Mouse (Mus musculus) layer of hippocampus, adult 11-12 months (tissue): Measurements from ENCODE around the gene Catsperd.
A peak's percentile ranks its signal among the peaks of the same experiment; 100 is the strongest.

Experiments used
- DNase-seq: peaks from one replicate; pipeline ENCODE4 v3.0.0; 2022; ENCODE audit warnings: low spot score

Gene Catsperd

DNA sequence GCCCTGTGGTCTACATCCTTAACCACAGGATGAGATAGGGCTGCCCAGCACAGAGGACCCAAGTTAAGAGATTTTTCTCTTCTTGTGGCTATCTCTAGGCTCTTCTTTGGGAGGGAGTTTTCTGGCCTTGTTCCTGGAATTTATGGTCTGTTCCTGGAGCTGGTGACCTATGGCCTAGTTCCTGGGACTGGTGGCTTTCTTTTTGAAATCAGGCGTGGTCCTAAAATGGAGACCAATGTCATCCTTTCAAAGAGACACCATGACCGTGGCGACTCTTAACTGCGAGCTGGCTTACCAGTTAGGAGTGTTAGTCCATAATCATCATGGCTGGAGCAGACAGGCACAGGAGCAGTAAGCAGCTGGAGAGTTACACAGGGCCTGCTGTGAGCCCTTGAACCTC, 38.4 kb downstream of the Catsperd start:
- DNase-seq: no peak

GRCm38 (mm10) chr17:56667591-56667990, 39.6 kb downstream of the Catsperd start:
- DNase-seq: no peak

DNA sequence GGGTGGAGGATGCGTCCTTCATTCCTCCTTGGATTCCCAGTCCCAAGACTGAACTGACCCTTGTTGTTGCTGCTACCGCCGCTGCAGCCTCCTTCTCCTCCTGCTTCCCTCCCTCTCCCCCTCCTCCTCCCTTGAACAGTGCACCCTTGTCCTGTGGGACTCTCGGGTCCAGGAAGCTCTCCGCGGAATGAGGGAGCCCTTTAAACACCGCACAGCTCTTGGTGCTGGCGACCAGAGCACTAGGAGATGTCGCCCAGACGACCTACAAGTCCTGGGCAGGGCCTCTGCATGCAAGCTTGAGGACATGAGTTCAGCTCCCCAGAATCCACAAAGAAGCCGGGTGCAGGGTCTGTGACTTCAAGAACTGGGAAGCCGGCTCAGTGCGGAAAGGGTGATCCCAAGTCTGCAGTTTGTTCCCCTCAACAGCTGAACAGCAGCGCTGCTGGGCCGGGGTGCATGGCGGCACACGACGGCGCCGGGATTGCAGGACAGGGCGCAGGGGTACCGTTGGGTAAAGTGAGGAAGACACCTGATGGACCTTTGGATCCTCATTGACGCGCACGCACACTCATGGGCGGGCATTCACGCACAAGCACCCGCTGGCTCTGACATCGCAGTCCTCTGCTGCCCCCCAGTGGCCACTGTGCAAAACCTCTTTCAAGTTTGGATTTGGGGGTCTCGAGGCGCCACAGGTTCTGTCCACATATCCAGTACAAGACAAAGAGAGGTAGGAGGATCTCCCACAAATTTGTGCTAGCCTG, 40.6 kb downstream of the Catsperd start:
- DNase-seq: peak; percentile 71

- no peak for DNase-seq
Measured at GRCm38 (mm10) chr17:56669766-56670165, 41.8 kb downstream of the Catsperd start.

GRCm38 (mm10) chr17:56672941-56673646, 45.2 kb downstream of the Catsperd start, which contains the start of gene Ranbp3:
Gene Ranbp3, plus strand, starts transcription at chr17:56673294.
- peak; percentile 99 for DNase-seq

- no peak for DNase-seq
Measured at GRCm38 (mm10) chr17:56673647-56674416, 45.9 kb downstream of the Catsperd start.

DNA sequence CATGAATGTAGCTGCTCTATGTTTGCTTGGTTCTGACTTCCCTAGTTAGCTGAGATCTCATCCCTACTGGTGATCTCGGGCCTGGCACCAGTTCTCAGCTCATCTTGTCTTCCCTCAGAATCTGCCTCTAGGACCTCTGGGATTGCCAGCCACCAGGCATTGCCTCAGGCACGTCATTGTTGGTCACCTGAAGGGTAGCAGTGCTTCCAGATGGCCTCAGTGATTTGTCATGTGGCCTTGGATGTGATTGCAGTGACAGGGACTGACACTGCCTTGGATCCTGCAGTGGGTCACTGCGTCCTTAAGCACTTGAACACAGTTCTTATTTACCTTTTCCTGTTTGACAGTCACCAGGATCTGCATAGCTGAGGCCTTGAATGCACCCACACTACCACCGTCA, 53.8 kb downstream of the Catsperd start:
- no peak for DNase-seq

DNA sequence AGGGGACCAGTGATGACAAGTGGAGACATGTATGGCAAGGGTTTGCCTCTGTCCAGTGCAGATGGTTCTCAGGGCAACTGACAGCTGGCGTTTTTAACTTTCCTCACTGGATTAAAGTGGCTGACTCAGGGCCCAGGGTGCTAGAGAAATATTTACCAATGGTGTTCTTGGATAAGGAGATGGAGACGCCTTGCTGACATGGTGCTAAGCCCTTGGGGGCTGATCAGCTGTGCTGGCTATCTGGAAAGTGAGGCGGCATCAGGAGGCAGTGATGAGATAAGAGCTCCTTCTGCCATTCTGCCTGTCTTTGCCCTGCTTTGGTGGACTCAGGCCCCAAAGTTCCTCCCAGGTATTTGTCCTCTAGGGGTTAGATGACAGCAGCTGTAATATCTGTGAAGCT, 54.9 kb downstream of the Catsperd start:
- DNase-seq: no peak

GRCm38 (mm10) chr17:56683546-56684140, 55.7 kb downstream of the Catsperd start:
- no peak for DNase-seq

GRCm38 (mm10) chr17:56684649-56685048, 56.7 kb downstream of the Catsperd start:
- DNase-seq: no peak

DNA sequence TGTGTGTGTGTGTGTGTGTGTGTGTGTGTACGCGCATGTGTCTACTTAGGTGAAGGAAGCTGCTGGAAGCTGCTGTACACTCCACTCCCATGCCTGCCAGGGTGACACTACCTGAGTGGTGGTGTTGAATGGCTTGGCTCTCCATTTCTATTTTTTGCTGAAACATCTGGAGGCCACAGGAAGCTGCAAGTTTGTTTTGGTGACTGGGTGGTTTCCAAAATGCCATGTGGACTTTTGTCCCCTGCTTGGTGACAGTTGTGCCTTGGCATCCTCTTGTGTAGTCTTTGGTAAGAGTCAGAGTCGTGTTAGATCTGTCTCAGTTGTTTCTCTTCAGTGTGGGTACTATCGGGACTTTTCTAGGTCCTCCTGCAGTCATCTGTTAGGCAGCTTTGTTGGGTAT, 58.9 kb downstream of the Catsperd start:
- no peak for DNase-seq

DNA sequence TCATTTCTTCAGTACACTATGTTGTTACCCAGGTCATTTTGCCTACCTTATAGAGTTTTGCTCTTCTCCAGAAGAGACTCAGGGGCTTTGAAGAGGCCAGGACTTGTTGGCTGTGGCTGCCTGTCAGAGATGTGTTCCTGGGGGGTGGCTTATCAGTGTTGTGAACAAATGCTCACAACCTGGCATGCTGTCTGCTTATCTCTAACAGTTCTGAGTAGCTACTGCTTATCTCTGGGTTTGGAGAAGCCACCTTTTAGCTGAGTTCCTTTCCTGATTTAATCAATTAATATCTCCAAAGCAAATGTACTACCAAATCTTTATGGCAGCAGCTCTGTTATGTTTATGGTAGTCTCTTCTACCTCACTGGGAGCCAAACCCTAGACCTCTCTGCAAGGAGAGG, 60.1 kb downstream of the Catsperd start:
- DNase-seq: no peak

DNA sequence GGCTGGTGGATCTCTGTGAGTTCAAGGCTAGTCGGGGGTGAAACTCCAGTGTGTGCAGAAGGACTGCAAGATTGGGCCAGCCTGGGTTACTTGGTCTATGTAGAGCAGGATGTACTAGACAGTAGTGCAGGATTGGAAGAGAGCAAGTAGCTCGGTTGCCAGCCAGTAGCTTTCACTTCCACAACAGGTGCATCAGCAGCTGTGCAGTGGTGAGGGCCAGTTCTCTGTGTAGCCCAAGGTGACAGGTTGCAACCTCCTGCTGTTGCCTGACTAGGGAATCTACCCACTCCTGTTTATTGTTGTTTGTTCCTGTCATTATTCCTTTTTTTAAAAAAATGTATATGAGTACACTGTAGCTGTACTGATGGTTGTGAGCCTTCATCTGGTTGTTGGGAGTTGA, 60.7 kb downstream of the Catsperd start:
- no peak for DNase-seq

- no peak for DNase-seq
Measured at GRCm38 (mm10) chr17:56693395-56693794, 65.5 kb downstream of the Catsperd start.

- peak; percentile 80 for DNase-seq
Measured at GRCm38 (mm10) chr17:56693851-56694310, 65.9 kb downstream of the Catsperd start.

DNA sequence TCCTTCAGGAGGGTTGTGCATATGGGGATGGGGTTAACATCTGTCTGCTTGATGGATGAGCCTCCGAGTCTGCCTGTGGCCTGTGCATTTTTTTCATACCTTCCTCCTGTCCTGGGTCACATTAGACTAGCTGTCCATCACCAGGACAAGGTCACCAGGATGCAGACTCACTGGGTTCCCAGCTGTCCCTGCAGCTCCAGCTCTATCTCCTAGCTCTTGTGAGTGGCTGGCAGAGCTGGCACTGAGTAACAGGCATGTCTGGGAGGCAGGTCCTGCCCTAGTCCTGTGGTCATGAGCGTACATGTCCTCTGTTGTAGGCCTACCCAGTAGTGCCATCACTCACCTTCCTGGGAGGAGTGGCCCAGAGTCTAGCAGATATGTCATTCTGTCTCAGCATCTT, 72.5 kb downstream of the Catsperd start:
- no peak for DNase-seq

DNA sequence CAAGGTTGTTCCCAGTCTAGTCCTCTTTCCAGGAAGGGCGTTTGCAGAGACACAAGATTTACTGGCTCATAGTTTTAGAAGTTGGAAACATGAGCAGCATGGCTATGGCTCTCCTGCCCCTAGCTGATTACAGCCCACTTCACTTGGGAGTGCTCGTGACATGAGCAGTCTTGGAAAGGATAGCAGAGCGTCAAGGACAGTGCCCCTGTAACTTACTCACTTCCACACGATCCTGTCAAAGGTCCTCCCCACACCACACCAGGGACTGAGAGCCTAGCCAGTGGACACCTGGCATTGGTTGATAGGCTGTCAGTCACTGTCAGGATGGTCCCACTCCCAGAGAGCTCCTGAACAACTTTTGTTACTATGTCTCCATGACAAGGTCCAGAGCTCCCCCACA, 75.1 kb downstream of the Catsperd start:
- no peak for DNase-seq

DNA sequence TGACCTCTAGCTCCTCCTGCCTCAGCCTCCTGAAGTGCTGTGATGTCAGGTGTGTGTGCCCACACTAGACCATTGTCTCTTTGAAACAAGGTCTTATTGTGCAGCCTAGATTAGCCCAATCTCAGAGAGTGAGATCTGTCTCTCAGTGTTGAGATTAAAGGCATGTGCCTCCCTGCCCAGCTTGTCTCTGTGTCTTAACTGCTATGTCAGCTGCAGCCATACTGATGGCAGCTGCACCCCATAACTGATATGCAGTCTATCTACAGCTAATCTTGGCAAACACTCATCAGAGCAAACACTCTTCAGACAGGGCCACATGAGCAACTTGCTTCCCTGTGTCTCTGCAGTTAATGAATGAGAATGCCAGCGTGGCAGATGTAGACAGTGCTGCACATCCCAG, 78.6 kb downstream of the Catsperd start:
- no peak for DNase-seq

DNA sequence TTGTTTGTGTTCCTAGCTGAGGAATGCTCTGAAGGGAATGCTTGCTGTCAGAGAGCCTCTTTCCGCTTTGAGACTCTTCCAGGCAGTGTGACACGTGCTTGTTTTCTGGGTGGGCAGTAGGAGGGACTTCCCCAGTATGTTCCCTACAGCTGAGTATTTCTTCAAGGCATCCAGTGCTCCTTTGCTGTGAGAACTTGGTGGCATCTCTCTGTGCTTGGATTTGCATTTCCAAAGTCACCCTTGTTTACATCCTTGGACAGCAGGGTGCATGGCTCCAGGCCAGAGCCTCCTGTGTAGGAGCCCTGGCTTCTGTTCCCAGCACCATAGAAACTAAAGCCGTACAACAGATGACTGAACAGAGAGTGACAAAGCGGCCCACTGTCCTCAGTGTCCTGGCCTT, 80.7 kb downstream of the Catsperd start:
- no peak for DNase-seq

DNA sequence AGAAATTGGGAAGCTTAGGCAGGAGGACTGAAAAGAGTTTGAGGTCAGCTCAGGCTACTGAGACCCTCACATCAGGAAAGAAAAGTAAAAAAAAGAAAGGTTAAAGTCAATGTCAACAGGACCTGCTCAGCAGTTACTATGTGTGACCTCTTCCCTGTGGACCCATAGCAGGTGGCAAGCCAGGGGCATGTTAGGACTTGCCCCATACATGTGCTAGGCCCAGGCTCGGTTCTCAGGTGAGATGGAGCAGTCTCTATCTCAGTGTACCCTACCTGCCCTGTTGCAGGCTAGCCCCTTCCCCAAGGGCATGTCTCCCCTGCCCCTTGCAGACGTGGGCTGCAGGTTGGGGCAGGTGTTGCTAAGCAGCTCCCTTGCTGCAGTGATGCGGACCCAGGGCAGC, 81.8 kb downstream of the Catsperd start:
- no peak for DNase-seq
